Mouse (Mus musculus): Measurements from ENCODE around the gene Ank.
"Not testable (repeated sequence)": the region's sequence is repeated elsewhere in the genome, so short reads cannot be mapped to it uniquely, and the experiment has no call there.

Gene Ank

GRCm38 (mm10) chr15:27466131-27467080 lies at the start of gene Ank:
Gene Ank (plus strand): TSS chr15:27466677.
- peak; percentile 89 for DNase-seq

DNA sequence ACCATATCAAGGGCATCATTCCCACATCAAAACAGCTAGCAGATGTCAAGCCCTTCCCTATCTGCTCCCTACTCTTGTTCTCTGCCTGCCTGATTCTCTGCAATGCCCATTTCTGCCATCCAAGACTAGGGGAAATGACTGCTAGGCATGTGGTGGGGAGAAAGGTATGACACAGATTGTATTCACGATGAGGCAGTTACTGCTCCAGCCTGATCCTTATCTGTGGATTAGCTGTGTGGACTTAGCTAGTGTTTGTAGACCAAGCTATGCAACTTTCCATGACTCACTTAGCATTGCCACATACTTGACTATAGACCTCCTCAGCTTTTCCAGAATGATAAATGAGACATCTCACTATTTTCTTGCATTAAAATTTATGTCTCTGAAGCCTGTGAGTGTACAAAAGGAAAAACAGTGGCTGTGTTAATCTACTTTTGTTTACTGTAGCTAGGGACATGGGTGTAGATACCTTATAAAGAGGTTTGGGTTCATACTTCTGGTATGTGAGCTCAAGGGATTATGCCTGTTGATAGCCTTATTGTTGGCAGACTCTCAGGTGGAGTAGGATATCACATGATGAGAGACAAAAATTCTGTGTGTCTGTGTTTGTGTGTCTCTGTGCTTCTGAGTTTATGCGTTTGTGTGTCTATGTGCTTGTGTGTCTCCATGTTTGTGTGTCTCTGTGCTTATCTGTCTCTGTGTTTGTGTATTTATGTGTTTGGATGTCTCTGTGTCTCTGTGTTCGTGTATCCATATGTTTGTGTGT lies 47.7 kb upstream of the Ank start:
- no peak for DNase-seq

DNA sequence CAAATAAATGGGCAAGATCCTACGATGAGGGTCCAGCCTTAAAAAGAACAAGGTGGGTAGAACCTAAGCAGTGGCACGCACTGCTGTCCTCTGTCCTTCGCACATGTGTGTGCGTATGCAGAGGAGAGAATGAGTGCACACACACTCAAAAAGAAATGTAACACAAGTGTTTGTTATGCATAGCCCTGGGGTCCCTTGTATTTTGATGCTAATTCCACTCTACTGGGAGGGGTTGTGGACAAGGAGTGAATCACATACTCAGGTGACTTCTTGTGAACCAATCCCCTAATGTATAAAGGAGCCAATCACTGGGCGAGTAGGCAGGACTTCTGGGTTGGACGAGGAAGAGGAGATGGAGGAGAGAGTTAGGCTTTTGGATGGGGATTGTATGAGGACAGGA lies 44.9 kb upstream of the Ank start:
- no peak for DNase-seq

GRCm38 (mm10) chr15:27427581-27427980 lies 38.9 kb upstream of the Ank start:
- no peak for DNase-seq

GRCm38 (mm10) chr15:27430241-27430640 lies 36.2 kb upstream of the Ank start:
- no peak for DNase-seq

GRCm38 (mm10) chr15:27432851-27433615 lies 33.4 kb upstream of the Ank start:
- no peak for DNase-seq

DNA sequence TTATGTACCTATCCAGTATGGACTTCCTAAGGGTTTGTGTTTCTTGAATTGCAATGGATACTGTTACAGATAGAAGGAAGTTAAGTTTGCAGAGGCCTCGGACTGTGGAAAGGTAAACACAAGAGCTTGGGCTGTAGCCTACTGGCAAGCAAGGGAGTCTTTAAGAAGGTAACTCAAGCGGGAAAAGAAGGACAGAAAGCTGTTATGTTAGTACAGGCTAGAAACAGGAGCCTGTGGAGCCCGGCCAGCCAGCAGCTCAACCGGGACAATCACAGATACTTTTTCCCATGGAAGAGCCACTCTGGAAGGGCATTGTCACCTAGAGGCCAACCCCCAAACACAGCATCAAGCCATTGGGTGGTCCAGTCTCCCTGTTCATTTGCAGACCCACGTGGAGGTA lies 31.1 kb upstream of the Ank start:
- DNase-seq: no peak

DNA sequence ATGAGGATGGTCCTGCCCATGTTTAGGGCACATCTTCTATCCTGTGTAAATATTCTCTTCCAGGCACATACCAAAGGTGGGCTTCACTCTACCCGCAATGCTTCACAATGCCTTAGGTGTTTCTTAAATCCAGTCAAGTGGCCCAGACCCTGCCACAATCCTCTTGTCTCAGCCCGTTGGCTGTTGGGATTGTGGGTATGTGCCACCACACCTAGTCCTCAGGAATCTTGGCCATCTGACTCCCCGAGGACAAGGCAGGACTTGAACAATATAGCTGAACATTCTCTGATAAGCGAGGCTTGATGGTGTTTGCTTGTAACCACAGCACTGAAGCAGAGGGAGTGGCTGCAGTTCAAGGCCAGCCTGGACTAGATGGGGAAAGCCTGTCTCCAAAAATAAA lies 30.3 kb upstream of the Ank start:
- no peak for DNase-seq

GRCm38 (mm10) chr15:27441053-27441452 lies 25.4 kb upstream of the Ank start:
- DNase-seq: no peak

DNA sequence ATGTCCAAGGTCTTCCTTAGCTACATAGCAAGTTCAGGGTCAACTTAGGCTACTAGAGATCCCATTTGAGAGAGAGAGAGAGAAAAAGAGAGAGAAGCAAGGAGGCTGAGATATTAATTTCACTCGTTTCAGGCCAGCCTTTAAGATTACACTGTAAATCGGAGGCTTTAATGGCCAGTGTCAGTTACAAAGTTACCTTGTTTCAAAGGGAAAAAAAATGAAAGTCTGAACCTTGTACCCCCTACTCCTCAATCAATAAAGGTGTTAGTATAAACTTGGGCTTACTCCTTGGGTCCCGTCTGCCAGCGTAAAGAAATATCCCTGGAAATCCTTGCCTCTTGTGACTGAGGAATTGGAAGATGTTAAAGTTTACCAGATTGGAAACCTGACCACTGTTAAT lies 24.9 kb upstream of the Ank start:
- DNase-seq: no peak

GRCm38 (mm10) chr15:27441951-27442350 lies 24.5 kb upstream of the Ank start:
- no peak for DNase-seq

DNA sequence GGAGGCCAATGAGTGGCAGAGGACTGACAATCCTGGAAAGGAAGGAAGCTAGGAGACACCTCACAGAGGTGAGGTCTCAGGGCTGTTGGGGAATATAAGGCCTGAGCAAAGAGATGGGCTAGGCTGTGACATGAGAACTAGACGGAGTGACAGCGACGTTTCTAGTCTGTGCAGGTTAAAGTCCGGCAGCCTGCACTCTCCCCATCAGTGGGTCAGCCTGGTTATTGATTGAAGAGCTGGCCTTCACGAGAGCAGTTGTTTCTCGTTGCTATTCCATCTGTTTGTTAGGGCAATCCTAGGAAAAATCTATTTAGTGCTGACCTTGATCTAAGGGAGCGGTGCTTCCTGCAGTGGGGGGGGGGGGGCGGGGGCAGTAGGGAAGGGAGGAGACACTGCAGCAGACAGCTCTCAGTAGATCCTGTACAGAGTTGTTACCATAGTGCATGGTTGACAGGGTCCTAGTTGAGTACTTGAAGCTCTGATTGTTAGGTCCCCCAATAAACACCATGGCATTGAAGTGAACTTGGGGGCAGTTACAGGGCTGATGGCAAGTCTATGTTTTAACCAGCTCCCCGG lies 21.6 kb upstream of the Ank start:
- DNase-seq: no peak

GRCm38 (mm10) chr15:27450689-27451088 lies 15.8 kb upstream of the Ank start:
- no peak for DNase-seq

GRCm38 (mm10) chr15:27451760-27452159 lies 14.7 kb upstream of the Ank start:
- no peak for DNase-seq

DNA sequence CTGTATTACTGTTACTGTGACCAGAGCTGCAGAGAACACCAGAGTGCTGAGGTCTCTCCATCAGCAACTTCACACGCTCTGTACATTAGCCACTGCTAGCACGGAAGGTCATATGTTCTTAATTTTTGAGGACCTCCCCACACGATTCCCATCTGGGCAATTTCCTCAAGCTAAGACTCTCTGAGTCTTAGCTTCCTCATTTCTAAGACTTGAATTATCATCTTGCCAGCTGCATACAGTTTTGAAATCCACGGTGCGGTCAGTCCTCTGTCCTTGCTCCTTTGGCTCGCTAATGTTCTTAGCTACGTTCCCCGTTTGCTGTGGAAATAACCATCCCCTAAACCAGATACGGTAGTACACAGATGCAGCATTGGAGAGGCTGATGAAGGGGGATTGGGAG lies 14.0 kb upstream of the Ank start:
- no peak for DNase-seq

DNA sequence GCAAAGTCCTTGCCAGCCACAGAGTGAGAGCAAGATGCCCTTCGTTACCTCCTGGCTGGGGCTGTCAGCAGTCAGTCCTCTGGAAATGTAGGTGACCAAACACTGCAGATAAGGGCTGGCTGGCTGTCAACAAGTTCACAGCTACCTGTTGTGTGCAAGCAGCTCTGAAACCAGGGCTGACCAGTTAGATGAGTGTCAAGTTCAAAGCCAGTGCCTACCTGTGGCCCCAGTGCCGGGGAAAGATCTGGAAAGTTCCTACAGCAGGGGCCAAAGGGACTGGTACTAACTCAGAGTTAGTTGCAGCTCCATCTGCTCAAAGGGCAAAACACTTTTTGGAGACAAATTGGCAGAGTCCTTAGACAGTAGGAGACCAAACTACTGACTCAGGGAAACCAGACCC lies 9.5 kb upstream of the Ank start:
- DNase-seq: no peak

DNA sequence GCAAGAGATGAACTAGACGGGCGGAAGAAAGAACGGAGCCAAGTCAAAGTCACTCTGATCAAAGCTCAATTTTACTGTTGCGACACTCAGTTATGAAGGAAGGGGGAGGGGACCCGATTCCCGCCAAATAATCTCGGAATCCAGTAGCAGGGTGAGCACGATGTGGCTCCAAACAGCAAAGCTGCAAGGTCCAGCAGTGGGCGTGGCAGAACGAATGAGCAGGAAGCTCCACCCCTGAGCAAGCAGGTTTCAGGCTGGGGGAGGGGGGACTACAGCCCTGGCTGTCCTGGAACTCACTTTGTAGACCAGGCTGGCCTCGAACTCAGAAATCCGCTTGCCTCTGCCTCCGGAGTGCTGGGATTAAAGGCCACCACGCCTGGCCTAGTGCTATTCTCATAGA lies 6.7 kb upstream of the Ank start:
- DNase-seq: not testable (repeated sequence)

DNA sequence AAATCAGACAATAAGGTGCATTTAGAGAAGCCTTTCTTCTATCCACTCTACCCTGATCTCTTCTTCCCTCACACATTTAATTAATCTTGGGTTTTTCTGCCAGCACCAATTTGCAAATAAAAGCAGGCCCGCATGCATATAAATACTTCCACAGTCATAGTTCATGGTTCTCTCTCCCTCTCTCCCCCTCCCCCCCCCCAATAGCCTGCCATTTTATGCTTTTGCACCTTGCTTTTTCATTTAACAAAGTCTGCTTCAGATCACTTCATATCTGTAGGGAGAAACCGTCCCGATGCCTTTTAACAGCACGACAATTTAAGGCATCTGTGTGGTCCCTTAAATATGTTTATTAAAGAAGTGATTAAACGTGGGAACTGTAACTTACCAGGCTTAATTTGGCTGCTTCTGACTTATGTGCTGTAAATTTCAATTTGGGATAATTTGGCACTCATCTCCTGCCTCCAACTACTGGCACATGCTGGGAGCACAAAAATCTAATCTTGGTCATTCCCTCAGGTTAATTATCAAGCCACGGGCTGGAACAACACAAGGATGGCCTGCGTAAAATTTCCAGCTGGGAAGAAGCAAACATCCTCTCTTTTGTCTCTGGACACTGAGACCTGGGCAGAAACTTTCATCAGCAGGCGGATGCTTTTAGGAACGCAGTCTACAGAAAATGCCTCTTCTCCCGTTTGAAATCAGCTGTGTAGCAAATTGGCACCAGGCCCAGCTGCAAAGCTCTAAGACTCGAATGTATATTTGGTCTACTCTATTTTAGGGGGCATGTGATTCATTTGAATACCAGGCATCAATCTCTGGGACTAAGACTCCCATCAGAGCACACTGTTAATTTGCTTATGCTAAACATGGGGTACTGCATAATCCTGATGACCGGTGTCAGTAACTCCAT lies 4.9 kb upstream of the Ank start:
- DNase-seq: no peak

- no peak for DNase-seq
Measured at GRCm38 (mm10) chr15:27463876-27464275, 2.6 kb upstream of the Ank start.

DNA sequence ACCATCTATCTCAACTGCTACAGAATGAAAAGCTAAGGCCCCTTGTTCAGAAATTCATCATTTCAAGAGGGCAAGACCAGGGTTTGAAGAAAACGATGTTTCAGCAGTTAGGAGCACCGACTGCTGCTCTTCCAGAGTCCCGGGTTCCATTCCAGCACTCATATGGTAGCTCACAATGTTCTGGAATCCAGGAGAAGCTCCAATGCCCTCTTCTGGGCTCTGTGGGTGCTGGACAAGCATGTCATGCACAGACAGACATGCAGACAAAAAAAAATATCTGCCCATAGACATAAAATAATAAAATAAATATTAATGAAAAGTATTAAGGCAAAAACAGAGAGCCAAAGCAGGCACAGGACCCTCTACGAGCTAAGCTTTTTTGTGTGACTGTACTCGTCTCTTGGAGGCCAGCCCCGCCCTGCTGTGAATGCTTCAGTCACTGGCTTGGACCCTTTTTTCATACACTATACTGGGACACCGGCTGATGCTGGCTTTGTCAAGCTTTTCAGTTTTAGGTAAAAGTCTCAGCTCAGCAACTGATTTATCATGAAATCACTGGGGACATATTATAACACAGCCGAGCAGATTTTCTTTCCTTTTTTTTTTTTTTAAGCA lies 979 bp upstream of the Ank start:
- peak; percentile 29 for DNase-seq

DNA sequence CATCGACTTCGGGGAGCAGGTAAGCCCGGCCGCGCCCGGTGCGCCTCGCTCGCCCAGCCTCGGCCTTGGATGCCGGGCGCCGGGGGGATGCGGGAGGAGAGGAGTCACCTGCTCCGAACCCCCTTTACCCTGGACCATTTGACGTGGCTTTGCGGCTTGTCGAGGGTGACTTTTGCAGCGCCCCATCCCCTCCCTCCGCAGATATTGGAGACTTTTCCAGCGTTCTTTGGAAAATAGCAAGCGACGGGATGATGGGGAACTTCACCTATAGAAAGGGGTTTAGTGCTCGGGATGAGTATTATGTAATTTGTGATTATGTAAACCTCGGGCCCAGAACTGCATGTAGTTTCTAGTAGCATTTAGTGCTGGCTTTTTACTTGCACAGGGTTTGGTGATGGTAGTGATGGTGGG lies 609 bp downstream of the Ank start:
- no peak for DNase-seq
